Mouse (Mus musculus): Measurements from ENCODE around the gene Gmpr.

- no peak for TF ChIP-seq REST (IDR thresholded peaks at IDR 0.05; ENCODE audit: insufficient read depth, insufficient read length)
- no peak for TF ChIP-seq POLR2A (IDR thresholded peaks at IDR 0.05; ENCODE audit: insufficient read length, low read depth)
- TF ChIP-seq E2F4 (IDR thresholded peaks at IDR 0.05; ENCODE audit: insufficient read depth): no peak
- peak; percentile 50 for TF ChIP-seq TCF12 (IDR thresholded peaks at IDR 0.05; ENCODE audit: insufficient read depth, poor library complexity, severe bottlenecking)
- TF ChIP-seq USF1 (IDR thresholded peaks at IDR 0.05; ENCODE audit: low read depth): no peak
- TF ChIP-seq POLR2AphosphoS2 (IDR thresholded peaks at IDR 0.05; ENCODE audit: insufficient read length, low read depth): no peak
- no peak for TF ChIP-seq SRF (IDR thresholded peaks at IDR 0.05; ENCODE audit: control insufficient read depth, insufficient read length, low read depth)
- no peak for TF ChIP-seq CEBPB (IDR thresholded peaks at IDR 0.05; ENCODE audit: insufficient read depth, poor library complexity, severe bottlenecking)
- TF ChIP-seq MAX (IDR thresholded peaks at IDR 0.05; ENCODE audit: low read depth): no peak
- TF ChIP-seq TCF3 (IDR thresholded peaks at IDR 0.05; ENCODE audit: insufficient read length, low read depth): no peak
Observed at GRCm38 (mm10) chr13:45469481-45470301, 37.6 kb upstream of the Gmpr start.

All from myocyte (in vitro differentiated cells).